Mouse (Mus musculus): ENCODE data around the gene Nrsn2.
A peak's percentile ranks its signal among the peaks of the same experiment; 100 is the strongest.

DNA sequence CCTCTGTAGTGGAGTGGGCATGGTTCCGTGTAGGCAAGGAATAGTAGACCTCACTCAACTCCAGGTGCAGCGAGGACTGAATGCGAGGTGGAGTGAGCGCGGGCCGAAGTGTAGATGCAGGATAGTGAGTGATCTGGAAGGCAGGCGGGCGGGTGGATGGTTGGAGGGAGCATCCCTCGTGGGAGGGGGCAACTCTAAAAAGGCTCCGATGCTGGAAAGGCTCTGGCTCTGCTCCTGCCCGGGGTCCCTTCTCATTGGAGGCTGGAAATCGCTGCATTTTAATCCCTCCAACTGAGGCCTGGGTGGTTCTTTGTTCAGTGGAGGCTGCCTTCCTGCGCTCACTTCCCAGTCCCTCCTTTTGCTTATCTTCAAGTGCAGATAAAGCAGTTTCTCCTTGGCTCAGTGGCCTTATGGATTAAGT is 22.7 kb upstream of the Nrsn2 start:
- TF ChIP-seq POLR2A (IDR thresholded peaks at IDR 0.05; ENCODE audit: borderline replicate concordance, low read depth, low read length): 0 out of 2 replicates have a peak, but pooled peaks have one; percentile 15
- TF ChIP-seq CTCF (IDR thresholded peaks at IDR 0.05; ENCODE audit: low read depth, low read length): no peak

Measured in bone marrow macrophage, adult 2 months (primary cell).